Mouse (Mus musculus) brain, embryonic 18.5 days (tissue): Measurements from ENCODE around the gene Atg2a.

Experiments
- DNase-seq: peaks from one replicate; pipeline ENCODE4 v3.0.0-alpha.2; 2012; ENCODE audit warnings: low read depth, low spot score

Gene Atg2a

DNA sequence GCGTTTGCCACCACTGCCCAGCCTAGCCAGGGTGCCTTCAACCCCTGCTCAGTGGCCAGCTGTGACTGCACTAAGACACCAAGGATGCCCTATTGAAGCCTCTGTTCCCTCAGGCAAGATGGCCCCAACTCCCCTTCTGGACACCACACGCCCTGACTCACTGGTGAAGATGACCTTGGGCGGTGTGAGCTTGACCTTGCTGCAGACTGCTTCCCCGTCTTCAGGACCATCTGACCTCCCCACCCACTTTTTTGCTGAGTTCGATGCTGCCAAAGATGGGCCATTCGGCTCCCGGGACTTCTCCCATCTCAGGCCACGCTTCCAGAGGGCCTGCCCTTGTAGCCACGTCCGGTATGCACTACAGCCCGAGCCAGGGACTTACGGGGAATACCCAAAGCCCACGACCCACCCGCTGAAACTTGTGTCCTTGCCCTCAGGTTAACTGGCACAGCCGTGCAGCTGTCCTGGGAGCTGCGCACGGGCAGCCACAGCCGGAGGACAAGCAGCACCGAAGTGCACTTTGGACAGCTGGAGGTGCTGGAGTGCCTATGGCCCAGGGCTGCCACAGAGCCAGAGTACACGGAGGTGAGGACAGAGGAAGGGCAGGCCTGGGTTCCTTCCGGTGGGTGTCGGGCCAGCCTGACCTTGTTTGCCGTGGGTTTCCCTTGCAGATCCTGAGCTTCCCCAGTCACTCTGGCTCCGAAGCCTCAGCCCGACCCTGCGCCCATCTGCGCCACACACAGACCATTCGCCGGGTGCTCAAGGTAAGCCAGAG is 6.2 kb downstream of the Atg2a start:
- no peak for DNase-seq

DNA sequence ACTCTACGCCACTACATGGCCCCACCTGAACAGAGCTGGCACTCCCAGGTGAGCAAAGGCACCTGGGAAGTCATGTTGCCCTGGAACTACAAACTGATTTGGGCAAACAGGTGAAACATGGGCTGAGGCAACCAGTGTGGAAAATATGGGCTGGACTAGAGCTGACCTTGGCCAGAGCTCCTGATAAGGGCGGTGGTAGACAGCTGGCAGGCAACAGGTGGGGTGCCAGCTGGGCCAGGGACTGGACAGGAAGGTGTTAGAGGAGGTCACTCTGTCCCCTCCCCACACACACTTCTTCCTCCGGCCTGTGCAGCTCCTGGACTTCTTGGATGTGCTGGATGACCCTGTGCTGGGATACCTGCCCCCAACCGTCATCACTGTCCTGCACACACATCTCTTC is 11.6 kb downstream of the Atg2a start:
- no peak for DNase-seq

GRCm38 (mm10) chr19:6260428-6260827 is 19.0 kb downstream of the Atg2a start:
- DNase-seq = no peak

DNA sequence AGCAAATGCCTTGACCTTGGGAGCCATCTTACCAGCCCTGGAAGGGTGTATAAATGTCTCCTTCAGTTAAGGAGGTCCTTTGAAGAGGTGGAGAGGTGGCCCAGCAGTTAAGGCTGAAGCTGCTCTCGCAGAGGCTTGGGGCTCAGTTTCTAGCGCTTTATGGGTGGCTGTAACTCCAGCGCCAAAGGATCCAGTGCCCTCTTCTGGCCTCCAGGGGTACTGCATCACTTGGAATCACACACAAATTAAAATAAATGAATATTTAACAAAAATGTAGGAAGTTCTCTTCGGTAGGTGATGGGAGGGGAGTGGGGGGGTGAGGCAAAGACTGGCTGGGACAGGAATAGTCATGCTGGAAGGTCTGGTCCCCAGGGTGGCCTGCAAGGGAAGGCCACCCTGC is 19.5 kb downstream of the Atg2a start:
- DNase-seq = no peak

DNA sequence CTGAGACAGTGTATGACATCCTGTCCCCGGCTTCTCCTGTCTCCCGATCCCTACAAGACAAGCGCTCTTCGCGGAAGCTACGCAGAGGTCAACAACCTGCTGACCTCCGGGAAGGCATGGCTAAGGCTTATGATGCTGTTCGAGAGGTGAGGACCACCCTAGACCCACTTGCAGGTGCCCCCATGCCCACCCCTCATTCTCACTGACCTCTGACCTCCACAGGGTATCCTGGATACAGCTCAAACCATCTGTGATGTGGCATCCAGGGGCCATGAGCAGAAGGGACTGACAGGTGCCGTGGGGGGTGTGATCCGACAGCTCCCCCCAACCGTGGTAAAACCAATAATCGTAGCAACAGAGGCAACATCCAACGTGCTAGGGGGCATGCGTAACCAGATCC is 19.9 kb downstream of the Atg2a start:
- no peak for DNase-seq

DNA sequence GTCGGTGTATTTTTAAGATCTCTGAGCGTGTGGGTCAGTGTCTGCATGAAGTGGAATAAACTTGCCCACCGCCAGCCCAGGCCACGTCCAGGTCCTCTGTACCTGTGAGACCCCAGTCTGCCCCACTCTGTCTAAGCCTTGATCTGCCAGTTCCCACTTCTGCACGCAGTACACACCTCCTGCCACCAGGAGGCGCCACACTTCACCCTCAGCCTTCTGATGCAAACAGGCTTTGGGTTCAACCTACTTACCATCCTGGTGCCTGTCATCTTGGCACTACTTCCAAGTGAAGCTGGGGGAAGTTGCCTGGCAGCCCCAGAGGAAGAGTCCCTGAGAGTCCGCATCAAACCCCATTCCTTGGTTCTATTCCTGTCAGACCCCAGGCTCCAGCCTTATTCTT is 20.8 kb downstream of the Atg2a start:
- DNase-seq = no peak

GRCm38 (mm10) chr19:6262839-6263433 is 21.5 kb downstream of the Atg2a start:
- no peak for DNase-seq

GRCm38 (mm10) chr19:6264200-6264599 is 22.7 kb downstream of the Atg2a start:
- DNase-seq = no peak

GRCm38 (mm10) chr19:6264945-6265344 is 23.5 kb downstream of the Atg2a start:
- no peak for DNase-seq

- DNase-seq = no peak
Measured at GRCm38 (mm10) chr19:6265727-6266182, 24.3 kb downstream of the Atg2a start.

GRCm38 (mm10) chr19:6267306-6268169 is 26.1 kb downstream of the Atg2a start:
- no peak for DNase-seq

DNA sequence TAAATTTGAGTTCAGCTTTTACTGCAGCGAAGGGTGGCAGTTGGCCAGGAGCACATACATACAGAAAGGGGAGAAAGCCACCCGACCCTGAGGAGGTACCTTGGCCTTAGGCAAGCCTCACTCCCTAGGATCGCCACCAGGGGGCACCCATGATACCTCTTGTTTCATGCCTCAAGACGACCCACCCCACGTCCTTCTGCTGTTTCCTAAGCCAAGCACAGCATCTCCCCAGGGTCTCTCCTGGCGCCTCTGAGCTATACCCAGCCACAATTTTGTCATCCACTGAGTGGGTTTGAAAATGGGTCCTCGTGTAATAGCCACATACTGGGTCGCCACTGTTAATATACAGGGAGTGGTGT is 26.7 kb downstream of the Atg2a start:
- peak; percentile 43 for DNase-seq

- no peak for DNase-seq
Measured at GRCm38 (mm10) chr19:6268670-6269132, 27.2 kb downstream of the Atg2a start.

GRCm38 (mm10) chr19:6269798-6270475 is 28.5 kb downstream of the Atg2a start:
- no peak for DNase-seq

DNA sequence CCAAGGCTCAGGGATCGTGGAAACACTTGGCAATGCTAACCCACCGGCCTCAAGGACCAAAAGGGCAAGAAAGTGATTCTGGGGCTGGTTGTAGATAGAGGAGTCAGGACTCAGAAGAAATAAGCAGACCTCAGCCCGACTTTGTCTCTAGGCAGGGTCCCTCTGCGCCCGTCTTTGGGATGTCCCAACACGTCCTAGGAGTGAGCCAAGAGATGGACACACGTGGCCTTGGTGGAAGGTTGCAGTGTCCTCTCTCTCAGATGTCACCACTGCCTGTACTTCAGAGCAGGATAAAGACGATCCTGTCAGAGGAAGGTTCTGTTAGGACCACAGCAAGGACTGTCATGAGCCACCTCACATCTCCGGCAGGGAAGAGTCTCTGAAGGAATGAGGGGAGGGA is 29.2 kb downstream of the Atg2a start:
- no peak for DNase-seq

- DNase-seq = no peak
Measured at GRCm38 (mm10) chr19:6271206-6271605, 29.7 kb downstream of the Atg2a start.

DNA sequence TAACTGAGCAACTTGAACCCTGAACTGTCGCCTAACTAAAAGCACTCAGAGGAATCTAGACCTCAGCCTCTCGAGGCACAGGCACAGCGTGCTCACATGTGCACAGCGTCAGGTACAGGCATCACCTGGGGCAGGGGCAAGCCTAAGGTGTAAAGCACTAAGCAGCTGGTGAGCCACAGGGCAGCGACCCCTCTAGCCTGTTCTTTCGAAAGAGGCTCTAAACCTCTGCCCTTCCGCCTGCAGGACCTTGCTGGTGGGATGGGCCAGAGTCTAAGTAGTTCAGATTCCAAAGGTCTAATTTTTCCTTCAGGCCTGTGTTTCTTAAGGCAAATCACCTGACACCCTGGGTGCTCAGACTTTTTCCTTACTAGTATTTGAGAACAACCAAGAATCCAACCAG is 30.6 kb downstream of the Atg2a start:
- DNase-seq = no peak

- DNase-seq = no peak
Measured at GRCm38 (mm10) chr19:6272738-6273137, 31.3 kb downstream of the Atg2a start.

DNA sequence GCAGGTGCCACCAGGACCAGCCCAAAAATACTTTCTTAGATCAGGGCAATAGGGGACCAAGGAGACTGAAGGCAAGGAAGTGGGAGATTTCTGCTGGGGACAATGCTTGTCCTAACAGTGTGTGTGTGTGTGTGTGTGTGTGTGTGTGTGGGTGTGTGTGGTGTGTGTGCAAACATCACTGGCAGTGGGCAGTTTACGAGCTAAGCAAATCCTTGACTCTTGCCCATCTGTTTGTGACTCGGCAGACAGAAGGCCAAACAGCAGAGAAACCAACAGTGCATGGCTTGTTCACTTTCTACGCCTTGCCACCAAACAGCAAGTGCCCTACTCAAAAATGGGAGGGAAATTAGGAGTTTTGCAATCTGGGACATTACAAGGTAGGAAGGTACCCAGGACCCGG is 32.1 kb downstream of the Atg2a start:
- DNase-seq = no peak

DNA sequence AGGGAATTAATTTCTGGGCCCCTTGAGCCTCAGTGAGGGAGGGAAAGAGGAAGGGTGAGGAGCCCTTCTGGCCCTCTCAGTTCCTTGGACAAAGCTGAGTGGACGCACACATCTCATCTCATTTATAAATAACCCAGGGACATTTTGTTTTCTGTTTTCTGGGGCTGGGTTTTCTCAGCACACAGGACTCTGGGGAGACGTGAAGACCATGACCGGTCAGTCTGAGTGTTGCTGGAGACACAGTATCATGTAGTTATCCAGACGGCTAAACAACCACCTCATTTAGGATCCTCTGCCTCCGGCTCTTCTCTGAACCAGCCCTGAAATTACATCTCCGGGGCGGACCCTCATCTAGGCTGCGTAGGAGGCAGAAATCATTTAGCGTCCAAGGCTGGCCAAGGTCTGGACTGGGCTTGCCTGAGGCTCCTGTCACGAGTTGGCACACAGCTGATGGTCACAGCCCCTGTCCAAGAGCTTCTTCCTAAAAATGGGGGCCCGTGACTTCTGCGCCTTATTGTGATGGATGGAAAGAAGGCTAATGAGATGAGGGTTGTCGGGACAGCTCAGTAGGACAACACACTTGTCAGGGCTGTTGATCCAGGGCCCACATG is 32.6 kb downstream of the Atg2a start:
- DNase-seq = no peak

DNA sequence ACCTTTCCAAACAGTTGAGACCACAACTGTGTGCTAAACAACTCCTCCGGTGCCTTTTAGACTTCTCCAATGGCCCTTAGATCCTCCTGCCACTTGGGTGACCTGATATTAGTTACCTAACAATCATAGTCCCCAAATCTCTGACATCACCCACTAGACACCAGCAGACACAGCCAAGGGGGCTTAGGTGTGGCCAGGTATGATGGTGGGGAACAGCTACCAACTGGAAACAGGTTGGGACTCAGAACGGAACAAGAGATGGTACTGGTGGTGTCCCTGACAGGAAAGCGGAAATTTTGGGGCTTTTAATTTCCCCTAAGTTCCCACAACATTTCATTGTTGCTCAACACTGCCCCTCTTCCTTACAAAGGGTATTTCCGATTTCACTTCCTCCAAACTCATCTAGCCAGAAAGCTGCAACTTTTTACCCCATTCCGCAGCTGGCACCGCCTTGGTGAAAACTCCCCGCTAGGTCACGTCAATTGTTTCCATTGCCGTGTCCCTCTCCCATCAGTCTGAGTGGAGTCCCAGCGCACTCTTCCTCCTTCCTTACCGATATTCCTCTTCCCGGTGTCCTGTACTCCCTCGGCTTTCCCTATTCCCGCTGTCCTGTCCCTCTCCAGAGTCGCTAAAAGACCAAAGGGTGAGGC is 34.4 kb downstream of the Atg2a start:
- no peak for DNase-seq
